Mouse (Mus musculus) right cerebral cortex, adult 18-20 months (tissue): ENCODE data around the gene Gm4792.

Experiments
- DNase-seq: peaks from one replicate; pipeline ENCODE4 v3.0.0; 2022; ENCODE audit warnings: mixed read lengths

The Gm4792 gene

GRCm38 (mm10) chr10:94298471-94298870, at the start of gene Gm4792:
TSS of gene Gm4792 (minus strand) at chr10:94298703.
- no peak for DNase-seq

- no peak for DNase-seq
These were observed 49.5 kb upstream of the Gm4792 start for GRCm38 (mm10) chr10:94347959-94348358.

- DNase-seq, result no peak
These were observed 48.8 kb upstream of the Gm4792 start for GRCm38 (mm10) chr10:94347296-94347695.

GRCm38 (mm10) chr10:94346596-94346995, 48.1 kb upstream of the Gm4792 start:
- no peak for DNase-seq

- DNase-seq, result no peak
These were observed 47.2 kb upstream of the Gm4792 start for GRCm38 (mm10) chr10:94345509-94346252.

- DNase-seq, result no peak
These were observed 46.3 kb upstream of the Gm4792 start for GRCm38 (mm10) chr10:94344631-94345417.

GRCm38 (mm10) chr10:94343581-94343980, 45.1 kb upstream of the Gm4792 start:
- peak; percentile 36 for DNase-seq

GRCm38 (mm10) chr10:94342256-94342655, 43.8 kb upstream of the Gm4792 start:
- DNase-seq, result no peak

- no peak for DNase-seq
These were observed 43.0 kb upstream of the Gm4792 start for GRCm38 (mm10) chr10:94341501-94341900.

- no peak for DNase-seq
These were observed 37.6 kb upstream of the Gm4792 start for GRCm38 (mm10) chr10:94336071-94336470.

GRCm38 (mm10) chr10:94335047-94335446, 36.5 kb upstream of the Gm4792 start:
- DNase-seq, result no peak

- DNase-seq, result no peak
These were observed 34.8 kb upstream of the Gm4792 start for GRCm38 (mm10) chr10:94333328-94333727.

- DNase-seq, result no peak
These were observed 34.0 kb upstream of the Gm4792 start for GRCm38 (mm10) chr10:94332358-94333137.

- no peak for DNase-seq
These were observed 31.5 kb upstream of the Gm4792 start for GRCm38 (mm10) chr10:94329962-94330361.

GRCm38 (mm10) chr10:94318574-94318973, 20.1 kb upstream of the Gm4792 start:
- DNase-seq, result peak; percentile 8

- DNase-seq, result no peak
These were observed 14.6 kb upstream of the Gm4792 start for GRCm38 (mm10) chr10:94313146-94313545.

- no peak for DNase-seq
These were observed 13.7 kb upstream of the Gm4792 start for GRCm38 (mm10) chr10:94312007-94312715.

- DNase-seq, result peak; percentile 7
These were observed 13.1 kb upstream of the Gm4792 start, which contains the start of gene Tmcc3 for GRCm38 (mm10) chr10:94311511-94312006. TSS of gene Tmcc3 (plus strand) at chr10:94311949.

GRCm38 (mm10) chr10:94310499-94311267, 12.2 kb upstream of the Gm4792 start:
- DNase-seq, result no peak

GRCm38 (mm10) chr10:94305526-94305925, 7.0 kb upstream of the Gm4792 start:
- DNase-seq, result no peak

- DNase-seq, result no peak
These were observed 5.7 kb upstream of the Gm4792 start for GRCm38 (mm10) chr10:94304064-94304657.
